Mouse (Mus musculus) ES-Bruce4 (cell line): Measurements from ENCODE around the gene Klk1. TPM values are rescaled to one million over a fixed set of nuclear protein-coding genes. Genes with fewer than 3 reads are reported as not detected.
"Not testable (repeated sequence)": the region's sequence is repeated elsewhere in the genome, so short reads cannot be mapped to it uniquely, and the experiment has no call there.

Experiments used
- H3K27ac ChIP-seq: 2 replicates; pipeline ENCODE4 v1.5.1; 2012; ENCODE audit warnings: low read length, inconsistent platforms; ENCODE audit not compliant: insufficient read depth
- H3K27me3 ChIP-seq: 2 replicates; pipeline ENCODE4 v1.6.1; 2012; ENCODE audit warnings: mild to moderate bottlenecking, low read length, inconsistent platforms; ENCODE audit not compliant: control insufficient read depth, poor library complexity, insufficient read depth, severe bottlenecking
- H3K36me3 ChIP-seq: 2 replicates; pipeline ENCODE4 v1.6.1; 2012; ENCODE audit warnings: inconsistent platforms, mild to moderate bottlenecking, low read length, moderate library complexity; ENCODE audit not compliant: control insufficient read depth, poor library complexity, insufficient read depth, severe bottlenecking
- H3K4me1 ChIP-seq: one replicate; pipeline ENCODE4 v1.8.1; 2011; ENCODE audit warnings: low read length; ENCODE audit not compliant: control insufficient read depth, insufficient read depth
- H3K4me3 ChIP-seq: 2 replicates; pipeline ENCODE4 v1.5.1; 2011; ENCODE audit warnings: low read depth, mild to moderate bottlenecking, low read length
- H3K9ac ChIP-seq: 2 replicates; pipeline ENCODE4 v1.6.1; 2012; ENCODE audit warnings: low read depth, mild to moderate bottlenecking, inconsistent platforms; ENCODE audit not compliant: poor library complexity, severe bottlenecking
- H3K9me3 ChIP-seq: replicated peaks from 2 replicates; pipeline ENCODE4 v1.6.1; 2012; ENCODE audit warnings: mild to moderate bottlenecking, low read length, inconsistent platforms; ENCODE audit not compliant: control insufficient read depth, poor library complexity, insufficient read depth, severe bottlenecking
- CTCF ChIP-seq: IDR thresholded peaks from one replicate; pipeline ENCODE4 v1.8.1; 2011; ENCODE audit warnings: low read depth, low read length
- EP300 ChIP-seq: IDR thresholded peaks from 2 replicates; pipeline ENCODE4 v1.6.1; 2011; ENCODE audit warnings: low read depth, low read length; ENCODE audit not compliant: insufficient read depth
- POLR2A ChIP-seq: IDR thresholded peaks from one replicate; pipeline ENCODE4 v1.8.1; 2011; ENCODE audit warnings: low read length; ENCODE audit not compliant: insufficient read depth
- polyA plus RNA-seq: library from polyadenylated mRNA; stranded (reverse); fragments of >200 nt; gene quantifications from 2 replicates; pipeline ENCODE4 v1.2.4, GENCODE M21; 2011; ENCODE audit warnings: low read depth; ENCODE audit not compliant: missing spikeins, insufficient read depth, insufficient read length

Gene Klk1
- polyA plus RNA-seq, 1 experiment: 1.3 TPM

DNA sequence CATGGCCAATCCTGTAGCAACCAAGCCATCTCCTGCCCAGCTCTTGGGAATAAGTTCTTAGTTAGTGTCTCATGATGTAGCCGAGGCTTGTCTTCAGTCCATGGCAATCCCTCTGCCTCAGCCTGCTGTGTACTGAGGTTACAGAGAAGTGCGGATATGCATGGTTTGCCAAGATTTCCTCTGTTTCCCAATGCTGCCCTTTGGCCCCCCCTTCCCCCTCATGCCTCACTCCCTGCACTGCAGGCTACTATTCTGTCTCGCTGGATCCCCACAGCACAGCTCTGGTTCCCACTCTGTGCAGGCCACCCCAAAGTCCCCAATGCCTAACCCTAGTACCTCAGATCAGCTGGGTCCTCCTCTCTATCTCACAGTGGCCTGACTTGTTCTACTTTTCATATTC, 16.9 kb upstream of the Klk1 start:
- H3K9me3 ChIP-seq: no peaks in the 10 kb centered on the region
- TF ChIP-seq CTCF (no peak), POLR2A (no peak), EP300 (no peak)
- no peaks in the 10 kb centered on the region for H3K36me3 ChIP-seq
- H3K9ac ChIP-seq: no peak overlapping the region
- H3K4me3 ChIP-seq: no peak overlapping the region
- H3K4me1 ChIP-seq: no peaks in the 10 kb centered on the region
- H3K27ac ChIP-seq: no peak overlapping the region
- H3K27me3 ChIP-seq: no peaks in the 10 kb centered on the region

DNA sequence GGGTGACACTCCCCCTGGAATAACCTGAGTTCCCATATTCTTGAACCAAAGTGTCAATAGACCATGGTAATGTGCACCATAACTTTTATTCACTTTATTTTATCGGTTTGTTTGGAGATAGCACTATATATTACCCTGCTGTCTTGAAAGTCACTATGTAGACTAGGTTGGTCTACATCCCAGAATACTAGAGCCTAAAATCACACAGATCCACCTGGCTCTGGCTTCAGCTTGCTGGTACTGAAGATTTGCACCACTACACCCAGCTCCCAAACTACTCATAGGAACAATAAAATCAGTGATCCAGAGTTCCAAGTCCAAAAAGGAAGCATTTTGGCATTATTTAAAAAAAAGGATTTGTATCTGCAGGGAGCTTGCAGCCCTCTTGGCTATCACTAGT, 9.5 kb upstream of the Klk1 start, which contains the start of gene Klk1b5:
Gene Klk1b5 (plus strand): TSS at position 301 of the 400 bp plus-strand sequence.
- Histone ChIP-seq H3K36me3 (no peaks in the 10 kb centered on the region), H3K9me3 (no peaks in the 10 kb centered on the region), H3K4me3 (no peak within 1 kb of the TSS), H3K27ac (no peak within 1 kb of the TSS), H3K27me3 (no peaks in the 10 kb centered on the region), H3K4me1 (no peaks in the 10 kb centered on the region), H3K9ac (no peak within 1 kb of the TSS)
- TF ChIP-seq POLR2A: no peak
- no peak for TF ChIP-seq EP300
- no peak for TF ChIP-seq CTCF

DNA sequence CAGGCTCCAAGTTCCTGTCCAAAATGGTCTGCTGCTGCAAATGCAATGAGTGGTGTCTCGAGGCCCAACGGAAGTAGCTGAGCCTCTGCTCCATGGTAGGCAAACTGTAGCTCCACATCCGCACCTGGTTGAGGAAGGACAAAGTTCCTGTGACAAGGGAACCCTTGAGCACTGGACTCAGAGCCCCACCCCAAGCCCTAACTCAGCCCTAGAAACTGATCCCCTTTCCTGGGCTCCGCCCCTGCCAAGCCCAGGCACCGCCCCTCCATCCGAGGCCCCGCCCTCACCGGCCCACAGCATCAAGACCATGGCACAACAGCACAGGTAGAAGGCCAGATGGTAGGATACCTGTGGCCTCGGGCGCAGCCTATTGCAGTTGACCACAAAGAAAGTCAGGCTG, 3.6 kb upstream of the Klk1 start:
- H3K27me3 ChIP-seq, H3K36me3 ChIP-seq, H3K4me3 ChIP-seq, H3K27ac ChIP-seq, H3K9me3 ChIP-seq, H3K4me1 ChIP-seq, H3K9ac ChIP-seq: not testable (repeated sequence)

DNA sequence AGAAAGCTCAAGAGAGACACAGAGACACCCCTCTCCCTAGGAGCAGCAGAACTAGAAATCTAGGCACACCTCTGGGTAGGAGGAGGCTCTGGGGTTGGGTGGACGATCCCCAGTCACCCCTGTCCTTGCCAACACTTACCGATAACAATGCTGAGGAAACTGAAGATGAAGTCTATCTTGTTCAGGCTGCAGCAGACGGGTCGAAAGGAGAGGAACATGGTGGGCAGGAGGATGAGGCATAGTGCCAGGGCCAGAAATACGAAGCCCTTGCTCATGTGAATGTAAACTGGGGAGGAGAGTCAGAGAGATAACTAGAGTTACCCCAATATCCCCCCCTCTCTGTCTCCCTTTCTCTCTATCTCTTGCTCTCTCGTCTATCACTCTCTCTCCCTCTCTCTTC, 2.8 kb upstream of the Klk1 start:
- not testable (repeated sequence) for H3K9ac ChIP-seq

GRCm38 (mm10) chr7:44235909-44236308, 10.7 kb downstream of the Klk1 start, which contains the start of gene Gm36864:
Gene Gm36864, plus strand, starts transcription at chr7:44236177.
- Histone ChIP-seq H3K27ac (no peak within 1 kb of the TSS), H3K4me3 (no peak within 1 kb of the TSS), H3K4me1 (no peaks in the 10 kb centered on the region), H3K27me3 (no peaks in the 10 kb centered on the region), H3K9ac (no peak within 1 kb of the TSS), H3K9me3 (no peaks in the 10 kb centered on the region), H3K36me3 (no peaks in the 10 kb centered on the region)
- TF ChIP-seq POLR2A (no peak), EP300 (no peak), CTCF (no peak)

More for the DNA sequence above, 2.8 kb upstream of the Klk1 start:
- not testable (repeated sequence) for H3K36me3 ChIP-seq, H3K27ac ChIP-seq, H3K9me3 ChIP-seq, H3K4me1 ChIP-seq, H3K27me3 ChIP-seq, H3K4me3 ChIP-seq

DNA sequence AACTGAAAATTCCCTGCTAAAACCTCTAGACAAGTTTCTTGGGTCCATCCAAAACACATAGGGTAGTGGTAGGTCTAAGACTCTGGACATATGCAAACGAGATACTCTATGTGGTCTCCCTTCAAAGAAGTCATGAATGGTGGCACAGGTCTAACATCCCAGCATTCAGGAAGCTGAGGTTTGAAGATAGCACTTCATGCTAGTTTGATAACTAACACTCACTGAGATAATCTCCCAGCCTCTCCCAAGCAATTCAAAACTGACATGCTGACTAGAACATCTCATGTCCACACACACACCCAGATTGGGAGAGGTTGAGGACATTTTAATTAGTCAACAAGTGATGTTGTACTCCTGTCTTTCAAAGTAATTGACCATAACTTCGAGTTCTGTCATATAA, 14.8 kb downstream of the Klk1 start:
- Histone ChIP-seq H3K9ac (no peak overlapping the region), H3K4me1 (no peaks in the 10 kb centered on the region), H3K36me3 (no peaks in the 10 kb centered on the region), H3K9me3 (no peaks in the 10 kb centered on the region), H3K27me3 (no peaks in the 10 kb centered on the region), H3K4me3 (no peak overlapping the region), H3K27ac (no peak overlapping the region)
- no peak for TF ChIP-seq CTCF
- TF ChIP-seq EP300: no peak
- no peak for TF ChIP-seq POLR2A

GRCm38 (mm10) chr7:44240712-44241111, 15.6 kb downstream of the Klk1 start:
- no peak overlapping the region for H3K9ac ChIP-seq
- no peaks in the 10 kb centered on the region for H3K36me3 ChIP-seq
- TF ChIP-seq EP300 (no peak), CTCF (no peak), POLR2A (no peak)
- no peaks in the 10 kb centered on the region for H3K4me1 ChIP-seq
- H3K9me3 ChIP-seq: no peaks in the 10 kb centered on the region
- H3K27me3 ChIP-seq: no peaks in the 10 kb centered on the region
- H3K27ac ChIP-seq: no peak overlapping the region
- H3K4me3 ChIP-seq: no peak overlapping the region
